Mouse (Mus musculus): ENCODE results near the gene A430005L14Rik. TPM values are rescaled to one million over a fixed set of nuclear protein-coding genes. Genes with fewer than 3 reads are reported as not detected.

A430005L14Rik gene
- polyA plus RNA-seq, 1 experiment: 42.6 TPM

GRCm38 (mm10) chr4:154006264-154006663 lies 49.2 kb downstream of the A430005L14Rik start:
- TF ChIP-seq EP300 (IDR thresholded peaks at IDR 0.05; ENCODE audit: insufficient read depth, low read depth, low read length) (no peak), CTCF (IDR thresholded peaks at IDR 0.05; ENCODE audit: low read depth, low read length) (no peak), POLR2A (IDR thresholded peaks at IDR 0.05; ENCODE audit: insufficient read depth, low read length) (no peak)
- no peaks in the 10 kb centered on the region for H3K36me3 ChIP-seq (ENCODE audit: control insufficient read depth, insufficient read depth, low read length, poor library complexity, severe bottlenecking)
- no peaks in the 10 kb centered on the region for H3K9me3 ChIP-seq (replicated peaks; ENCODE audit: control insufficient read depth, insufficient read depth, low read length, poor library complexity, severe bottlenecking)
- no peaks in the 10 kb centered on the region for H3K27me3 ChIP-seq (ENCODE audit: control insufficient read depth, insufficient read depth, low read length, poor library complexity, severe bottlenecking)
- H3K4me1 ChIP-seq (ENCODE audit: control insufficient read depth, insufficient read depth, low read length): no peaks in the 10 kb centered on the region
- no peak overlapping the region for H3K4me3 ChIP-seq (ENCODE audit: low read depth, low read length)
- H3K9ac ChIP-seq (ENCODE audit: low read depth, poor library complexity, severe bottlenecking): no peak overlapping the region
- H3K27ac ChIP-seq (ENCODE audit: insufficient read depth, low read length): no peak overlapping the region

- Histone ChIP-seq H3K36me3 (ENCODE audit: control insufficient read depth, insufficient read depth, low read length, poor library complexity, severe bottlenecking) (no peaks in the 10 kb centered on the region), H3K27me3 (ENCODE audit: control insufficient read depth, insufficient read depth, low read length, poor library complexity, severe bottlenecking) (no peaks in the 10 kb centered on the region), H3K27ac (ENCODE audit: insufficient read depth, low read length) (no peak overlapping the region), H3K4me3 (ENCODE audit: low read depth, low read length) (no peak overlapping the region), H3K9ac (ENCODE audit: low read depth, poor library complexity, severe bottlenecking) (no peak overlapping the region), H3K4me1 (ENCODE audit: control insufficient read depth, insufficient read depth, low read length) (no peaks in the 10 kb centered on the region), H3K9me3 (replicated peaks; ENCODE audit: control insufficient read depth, insufficient read depth, low read length, poor library complexity, severe bottlenecking) (no peaks in the 10 kb centered on the region)
- no peak for TF ChIP-seq POLR2A (IDR thresholded peaks at IDR 0.05; ENCODE audit: insufficient read depth, low read length)
Observed at GRCm38 (mm10) chr4:154007759-154008158, 50.7 kb downstream of the A430005L14Rik start.

- H3K27ac ChIP-seq (ENCODE audit: insufficient read depth, low read length): no peak overlapping the region
- no peaks in the 10 kb centered on the region for H3K9me3 ChIP-seq (replicated peaks; ENCODE audit: control insufficient read depth, insufficient read depth, low read length, poor library complexity, severe bottlenecking)
- peak overlapping the region; percentile 87 for H3K4me3 ChIP-seq (ENCODE audit: low read depth, low read length)
- H3K9ac ChIP-seq (ENCODE audit: low read depth, poor library complexity, severe bottlenecking): peak overlapping the region; percentile 87
- TF ChIP-seq CTCF (IDR thresholded peaks at IDR 0.05; ENCODE audit: low read depth, low read length): no peak
- TF ChIP-seq EP300 (IDR thresholded peaks at IDR 0.05; ENCODE audit: insufficient read depth, low read depth, low read length): no peak
- H3K4me1 ChIP-seq (ENCODE audit: control insufficient read depth, insufficient read depth, low read length): peaks cover 3% of the 10 kb centered on the region
- H3K36me3 ChIP-seq (ENCODE audit: control insufficient read depth, insufficient read depth, low read length, poor library complexity, severe bottlenecking): peaks cover 2% of the 10 kb centered on the region; the same call in 1 of the 2 replicates
- no peaks in the 10 kb centered on the region for H3K27me3 ChIP-seq (ENCODE audit: control insufficient read depth, insufficient read depth, low read length, poor library complexity, severe bottlenecking)
Observed at GRCm38 (mm10) chr4:154010907-154011645, 54.0 kb downstream of the A430005L14Rik start.

Other genes with a start within 250 kb of the A430005L14Rik start
- 17.3 and 18.5 TPM in 2 replicates for gene Dffb, start 17.9 kb downstream of the A430005L14Rik start, polyA plus RNA-seq (2011; ENCODE audit: insufficient read depth, insufficient read length, low read depth, missing spikeins)
- gene Cep104, start 18.0 kb downstream of the A430005L14Rik start, polyA plus RNA-seq (2011; ENCODE audit: insufficient read depth, insufficient read length, low read depth, missing spikeins): 17.6 and 20.2 TPM in 2 replicates
- gene Lrrc47, start 54.5 kb downstream of the A430005L14Rik start, polyA plus RNA-seq (2011; ENCODE audit: insufficient read depth, insufficient read length, low read depth, missing spikeins): 44.8 and 47.2 TPM in 2 replicates
- gene Smim1, start 69.0 kb downstream of the A430005L14Rik start, polyA plus RNA-seq (2011; ENCODE audit: insufficient read depth, insufficient read length, low read depth, missing spikeins): 12.1 and 15.8 TPM in 2 replicates
- not detected in 2 replicates for gene Ccdc27, start 85.4 kb downstream of the A430005L14Rik start, polyA plus RNA-seq (2011; ENCODE audit: insufficient read depth, insufficient read length, low read depth, missing spikeins)
- 2.3 and 2.8 TPM in 2 replicates for gene Trp73, start 183.0 kb downstream of the A430005L14Rik start, polyA plus RNA-seq (2011; ENCODE audit: insufficient read depth, insufficient read length, low read depth, missing spikeins)
- gene Wrap73, start 185.1 kb downstream of the A430005L14Rik start, polyA plus RNA-seq (2011; ENCODE audit: insufficient read depth, insufficient read length, low read depth, missing spikeins): 11.9 and 15.4 TPM in 2 replicates
- gene Tprgl, start 203.4 kb downstream of the A430005L14Rik start, polyA plus RNA-seq (2011; ENCODE audit: insufficient read depth, insufficient read length, low read depth, missing spikeins): 66.0 and 68.9 TPM in 2 replicates
- 3.2 and 3.8 TPM in 2 replicates for gene Megf6, start 213.5 kb downstream of the A430005L14Rik start, polyA plus RNA-seq (2011; ENCODE audit: insufficient read depth, insufficient read length, low read depth, missing spikeins)

Measured in ES-Bruce4 (cell line).